Mouse (Mus musculus): ENCODE results near the gene Fzd5. TPM values are rescaled to one million over a fixed set of nuclear protein-coding genes. Genes with fewer than 3 reads are reported as not detected.

Gene Fzd5
- polyA plus RNA-seq, 1 experiment = 0.98 TPM

GRCm38 (mm10) chr1:64756640-64757030 is 19.1 kb upstream of the Fzd5 start:
- Histone ChIP-seq H3K27me3 (ENCODE audit: control insufficient read depth, insufficient read depth, low read length) (no peaks in the 10 kb centered on the region), H3K4me1 (ENCODE audit: control insufficient read depth, insufficient read depth, low read length) (no peaks in the 10 kb centered on the region), H3K27ac (ENCODE audit: insufficient read depth, low read length) (no peak overlapping the region), H3K4me3 (replicated peaks; ENCODE audit: insufficient read depth, low read depth, low read length) (no peak overlapping the region)
- no peak for DNase-seq
- 81% methylated on average over 10 of the region's 10 CpGs for WGBS
- no peak for TF ChIP-seq POLR2A (IDR thresholded peaks at IDR 0.05; ENCODE audit: borderline replicate concordance, insufficient read depth, low read length)
- TF ChIP-seq CTCF (IDR thresholded peaks at IDR 0.05; ENCODE audit: borderline replicate concordance, insufficient read depth, low read depth, low read length) = no peak

DNA sequence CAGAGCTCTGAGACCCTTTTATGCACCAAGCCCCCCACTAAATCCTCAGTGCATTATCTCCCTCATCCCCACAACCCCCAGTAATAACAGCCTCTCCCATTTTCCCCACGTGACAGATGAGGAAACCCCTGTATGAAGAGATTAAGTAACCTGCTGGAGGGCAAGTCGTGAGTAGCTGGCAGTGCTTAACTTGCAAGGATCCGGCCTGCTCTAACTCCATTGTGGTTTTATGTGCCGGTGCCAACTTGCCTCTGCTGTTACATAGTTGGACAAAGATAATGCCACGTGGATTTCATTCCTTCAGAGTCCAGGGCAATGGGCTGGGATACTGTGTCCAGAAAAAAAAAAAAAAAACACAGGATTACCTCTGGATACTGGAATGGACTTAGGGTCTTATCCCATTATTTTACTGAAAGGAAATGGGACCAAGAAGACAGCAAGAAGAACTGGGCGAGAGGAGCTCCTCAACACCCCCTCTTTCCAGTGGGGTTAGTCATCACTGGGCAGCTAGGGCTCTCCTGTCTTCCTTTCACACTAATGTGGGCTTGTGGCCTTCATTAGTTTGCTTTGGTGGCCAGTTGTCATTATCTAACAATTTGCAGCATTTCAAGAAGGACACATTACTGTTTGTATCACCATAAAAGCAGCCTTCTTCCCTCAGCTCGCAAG is 18.6 kb upstream of the Fzd5 start:
- H3K27ac ChIP-seq (ENCODE audit: insufficient read depth, low read length) = no peak overlapping the region
- H3K4me3 ChIP-seq (replicated peaks; ENCODE audit: insufficient read depth, low read depth, low read length) = no peak overlapping the region
- DNase-seq = no peak
- H3K4me1 ChIP-seq (ENCODE audit: control insufficient read depth, insufficient read depth, low read length) = no peaks in the 10 kb centered on the region
- TF ChIP-seq CTCF (IDR thresholded peaks at IDR 0.05; ENCODE audit: borderline replicate concordance, insufficient read depth, low read depth, low read length) (no peak), POLR2A (IDR thresholded peaks at IDR 0.05; ENCODE audit: borderline replicate concordance, insufficient read depth, low read length) (no peak)
- H3K27me3 ChIP-seq (ENCODE audit: control insufficient read depth, insufficient read depth, low read length) = no peaks in the 10 kb centered on the region
- 65% methylated on average over 7 of the region's 7 CpGs for WGBS

GRCm38 (mm10) chr1:64754658-64755057 is 17.1 kb upstream of the Fzd5 start:
- Histone ChIP-seq H3K27ac (ENCODE audit: insufficient read depth, low read length) (no peak overlapping the region), H3K4me3 (replicated peaks; ENCODE audit: insufficient read depth, low read depth, low read length) (no peak overlapping the region), H3K4me1 (ENCODE audit: control insufficient read depth, insufficient read depth, low read length) (no peaks in the 10 kb centered on the region), H3K27me3 (ENCODE audit: control insufficient read depth, insufficient read depth, low read length) (no peaks in the 10 kb centered on the region)
- 89% methylated on average over 5 of the region's 5 CpGs for whole genome bisulfite sequencing
- TF ChIP-seq POLR2A (IDR thresholded peaks at IDR 0.05; ENCODE audit: borderline replicate concordance, insufficient read depth, low read length) (no peak), CTCF (IDR thresholded peaks at IDR 0.05; ENCODE audit: borderline replicate concordance, insufficient read depth, low read depth, low read length) (no peak)
- no peak for DNase-seq

DNA sequence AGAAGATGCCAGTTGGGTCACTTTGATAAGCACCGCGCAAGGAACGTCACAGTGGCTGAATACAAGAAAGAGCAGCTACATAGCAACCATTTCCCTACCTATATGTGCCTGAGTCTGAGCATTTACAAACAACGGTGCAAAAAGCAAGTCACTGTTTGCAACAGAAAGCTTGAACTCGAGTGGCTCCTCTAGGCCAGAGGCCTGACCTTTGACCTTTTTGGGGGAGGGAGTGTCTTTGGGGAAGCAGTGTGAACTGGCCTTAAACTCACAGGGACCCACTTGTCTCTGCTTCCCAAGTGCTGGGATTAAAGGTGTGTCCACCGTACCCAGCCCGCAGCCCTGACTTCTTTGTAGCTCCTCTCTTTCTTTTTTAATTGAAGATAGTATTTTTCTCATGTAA is 16.1 kb upstream of the Fzd5 start:
- Histone ChIP-seq H3K4me3 (replicated peaks; ENCODE audit: insufficient read depth, low read depth, low read length) (no peak overlapping the region), H3K27ac (ENCODE audit: insufficient read depth, low read length) (no peak overlapping the region), H3K4me1 (ENCODE audit: control insufficient read depth, insufficient read depth, low read length) (no peaks in the 10 kb centered on the region), H3K27me3 (ENCODE audit: control insufficient read depth, insufficient read depth, low read length) (no peaks in the 10 kb centered on the region)
- 82% methylated on average over 7 of the region's 7 CpGs for WGBS
- DNase-seq = no peak
- no peak for TF ChIP-seq CTCF (IDR thresholded peaks at IDR 0.05; ENCODE audit: borderline replicate concordance, insufficient read depth, low read depth, low read length)
- TF ChIP-seq POLR2A (IDR thresholded peaks at IDR 0.05; ENCODE audit: borderline replicate concordance, insufficient read depth, low read length) = no peak

- Histone ChIP-seq H3K27me3 (ENCODE audit: control insufficient read depth, insufficient read depth, low read length) (no peaks in the 10 kb centered on the region), H3K4me1 (ENCODE audit: control insufficient read depth, insufficient read depth, low read length) (no peaks in the 10 kb centered on the region), H3K27ac (ENCODE audit: insufficient read depth, low read length) (no peak overlapping the region), H3K4me3 (replicated peaks; ENCODE audit: insufficient read depth, low read depth, low read length) (no peak overlapping the region)
- 91% methylated on average over 8 of the region's 8 CpGs for WGBS
- TF ChIP-seq CTCF (IDR thresholded peaks at IDR 0.05; ENCODE audit: borderline replicate concordance, insufficient read depth, low read depth, low read length) = no peak
- no peak for TF ChIP-seq POLR2A (IDR thresholded peaks at IDR 0.05; ENCODE audit: borderline replicate concordance, insufficient read depth, low read length)
- no peak for DNase-seq
These were observed 15.6 kb upstream of the Fzd5 start for GRCm38 (mm10) chr1:64753109-64753508.

DNA sequence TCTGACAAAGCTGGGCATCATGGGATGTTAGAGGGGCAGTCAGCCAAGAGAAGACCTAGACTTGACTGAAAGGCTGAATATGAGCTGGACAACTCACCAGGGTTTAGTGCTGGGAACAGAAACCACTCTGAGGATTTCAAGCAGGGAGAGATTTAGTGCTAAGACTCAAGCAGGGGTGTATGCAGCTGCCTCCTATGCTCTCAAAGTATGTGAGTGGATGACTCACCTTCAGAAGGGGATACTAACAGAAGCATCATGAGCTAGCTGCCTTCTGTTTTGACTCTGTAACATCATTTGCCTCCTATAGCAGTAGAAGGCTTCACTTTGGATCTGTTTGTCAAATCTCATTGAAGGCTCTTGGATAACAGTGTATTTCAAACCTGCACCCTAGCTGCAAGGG is 7.1 kb upstream of the Fzd5 start:
- Histone ChIP-seq H3K27me3 (ENCODE audit: control insufficient read depth, insufficient read depth, low read length) (no peaks in the 10 kb centered on the region), H3K4me1 (ENCODE audit: control insufficient read depth, insufficient read depth, low read length) (no peaks in the 10 kb centered on the region), H3K4me3 (replicated peaks; ENCODE audit: insufficient read depth, low read depth, low read length) (no peak overlapping the region), H3K27ac (ENCODE audit: insufficient read depth, low read length) (no peak overlapping the region)
- DNase-seq = no peak
- no peak for TF ChIP-seq CTCF (IDR thresholded peaks at IDR 0.05; ENCODE audit: borderline replicate concordance, insufficient read depth, low read depth, low read length)
- TF ChIP-seq POLR2A (IDR thresholded peaks at IDR 0.05; ENCODE audit: borderline replicate concordance, insufficient read depth, low read length) = no peak

- 89% methylated on average over 18 of the region's 18 CpGs for WGBS
- H3K27me3 ChIP-seq (ENCODE audit: control insufficient read depth, insufficient read depth, low read length) = no peaks in the 10 kb centered on the region
- no peak overlapping the region for H3K27ac ChIP-seq (ENCODE audit: insufficient read depth, low read length)
- H3K4me1 ChIP-seq (ENCODE audit: control insufficient read depth, insufficient read depth, low read length) = no peaks in the 10 kb centered on the region
- no peak for DNase-seq
- H3K4me3 ChIP-seq (replicated peaks; ENCODE audit: insufficient read depth, low read depth, low read length) = no peak overlapping the region
- TF ChIP-seq POLR2A (IDR thresholded peaks at IDR 0.05; ENCODE audit: borderline replicate concordance, insufficient read depth, low read length) (no peak), CTCF (IDR thresholded peaks at IDR 0.05; ENCODE audit: borderline replicate concordance, insufficient read depth, low read depth, low read length) (no peak)
These were observed 5.3 kb upstream of the Fzd5 start for GRCm38 (mm10) chr1:64742741-64743408.

DNA sequence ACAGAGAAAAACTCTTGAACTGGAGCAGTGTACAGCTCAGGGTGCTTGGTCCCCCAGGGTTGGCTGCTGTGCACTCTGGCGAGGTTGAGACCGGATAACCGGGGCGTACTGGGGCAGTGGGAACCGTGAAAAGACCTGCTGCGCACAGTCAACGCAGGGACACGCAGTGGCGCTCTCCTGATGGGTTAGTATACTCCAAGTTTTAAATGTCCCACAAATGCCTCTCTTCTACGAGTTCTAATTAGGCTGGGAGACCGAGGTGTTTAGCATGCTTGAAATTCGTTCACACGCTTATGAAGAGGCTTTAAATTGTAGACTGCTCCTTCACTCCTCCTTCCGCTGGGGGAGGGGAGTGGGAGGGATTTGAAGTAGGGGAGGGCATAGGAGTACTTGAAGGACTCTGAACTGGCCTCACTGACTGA is 1.1 kb upstream of the Fzd5 start:
- WGBS = 2% methylated on average over 14 of the region's 14 CpGs
- peaks cover 10% of the 10 kb centered on the region for H3K4me1 ChIP-seq (ENCODE audit: control insufficient read depth, insufficient read depth, low read length)
- TF ChIP-seq CTCF (IDR thresholded peaks at IDR 0.05; ENCODE audit: borderline replicate concordance, insufficient read depth, low read depth, low read length) (no peak), POLR2A (IDR thresholded peaks at IDR 0.05; ENCODE audit: borderline replicate concordance, insufficient read depth, low read length) (no peak)
- H3K27me3 ChIP-seq (ENCODE audit: control insufficient read depth, insufficient read depth, low read length) = peaks cover 2% of the 10 kb centered on the region; the same call in 1 of the 2 replicates
- peak; percentile 9 to 11 for DNase-seq
- H3K4me3 ChIP-seq (replicated peaks; ENCODE audit: insufficient read depth, low read depth, low read length) = no peak overlapping the region
- H3K27ac ChIP-seq (ENCODE audit: insufficient read depth, low read length) = no peak overlapping the region

Measured in cerebellum, adult 2 months (tissue).